Mouse (Mus musculus) CH12.LX (cell line): ENCODE results near the gene Tgm4. TPM values are rescaled to one million over a fixed set of nuclear protein-coding genes. Genes with fewer than 3 reads are reported as not detected.

Experiments used
- DNase-seq: peaks from one replicate; pipeline ENCODE4 v3.0.0-alpha.2; 2013; ENCODE audit errors: extremely low read depth
- H3K27ac ChIP-seq: 2 replicates; pipeline ENCODE4 v1.5.1; 2012; ENCODE audit warnings: low read depth, mild to moderate bottlenecking, control low read depth, moderate library complexity; ENCODE audit not compliant: insufficient read depth
- H3K27me3 ChIP-seq: replicated peaks from 2 replicates; pipeline ENCODE3; 2012; ENCODE audit warnings: inconsistent platforms
- H3K36me3 ChIP-seq, 2 experiments: replicated peaks in 1 of 2; 2 replicates each; pipeline versions ENCODE3 to v1.6.1; 2012; ENCODE audit warnings: inconsistent platforms in 1 of 2, low read length in 1 of 2, mild to moderate bottlenecking in 1 of 2, mixed read lengths in 1 of 2, moderate library complexity in 1 of 2; ENCODE audit not compliant: control insufficient read depth in 1 of 2, insufficient read depth in 1 of 2
- H3K4me1 ChIP-seq, 2 experiments: 2 replicates each; pipeline ENCODE4 v1.6.1; 2012; ENCODE audit warnings: inconsistent platforms in 1 of 2, moderate library complexity in 1 of 2; ENCODE audit not compliant: insufficient read depth in 2 of 2, control insufficient read depth in 1 of 2
- H3K4me2 ChIP-seq: 2 replicates; pipeline ENCODE4 v1.6.1; 2012; ENCODE audit warnings: low read depth, mild to moderate bottlenecking, control low read depth; ENCODE audit not compliant: poor library complexity, insufficient read depth, severe bottlenecking
- H3K4me3 ChIP-seq, 3 experiments: fragments of 150-350 bp in 1 of 3; sonication (generic) in 1 of 3; replicated peaks in 1 of 3; 2 replicates each; pipeline versions ENCODE3 to v1.5.1; 2011 to 2012; ENCODE audit warnings: low read depth in 2 of 3, low read length in 2 of 3, mild to moderate bottlenecking in 2 of 3, moderate library complexity in 2 of 3, control low read depth in 1 of 3, improper control_type of control experiment in 1 of 3, inconsistent platforms in 1 of 3, mixed read lengths in 1 of 3; ENCODE audit not compliant: poor library complexity in 1 of 3
- H3K79me2 ChIP-seq: replicated peaks from 2 replicates; pipeline ENCODE4 v1.6.1; 2012; ENCODE audit warnings: mild to moderate bottlenecking, moderate library complexity; ENCODE audit not compliant: control insufficient read depth, poor library complexity, insufficient read depth, severe bottlenecking; ENCODE audit errors: extremely low read depth
- H3K9ac ChIP-seq: 2 replicates; pipeline ENCODE4 v1.6.1; 2012; ENCODE audit warnings: low read depth, mild to moderate bottlenecking, control low read depth, moderate library complexity; ENCODE audit not compliant: insufficient read depth
- H3K9me3 ChIP-seq: replicated peaks from 2 replicates; pipeline ENCODE3; 2012; ENCODE audit warnings: low read length, inconsistent platforms, mixed read lengths
- BHLHE40 ChIP-seq: IDR thresholded peaks from 2 replicates; pipeline ENCODE4 v1.6.1; 2011; ENCODE audit warnings: mild to moderate bottlenecking, low read depth, low read length, improper control_type of control experiment
- CHD2 ChIP-seq: IDR thresholded peaks from 2 replicates; pipeline ENCODE4 v1.6.1; 2011; ENCODE audit warnings: low read length, improper control_type of control experiment
- ELF1 ChIP-seq: IDR thresholded peaks from 2 replicates; pipeline ENCODE4 v1.6.1; 2014; ENCODE audit warnings: low read depth, mild to moderate bottlenecking, inconsistent platforms, low read length, improper control_type of control experiment
- EP300 ChIP-seq: IDR thresholded peaks from 2 replicates; pipeline ENCODE4 v1.6.1; 2011; ENCODE audit warnings: low read length, improper control_type of control experiment
- ETS1 ChIP-seq: conservative IDR thresholded peaks from 2 replicates; pipeline ENCODE4 v1.6.1; 2012; ENCODE audit warnings: low read depth, mild to moderate bottlenecking, inconsistent platforms, low read length, improper control_type of control experiment, moderate library complexity
- GABPA ChIP-seq: IDR thresholded peaks from 2 replicates; pipeline ENCODE4 v1.6.1; 2012; ENCODE audit warnings: low read depth, low read length, improper control_type of control experiment, inconsistent platforms; ENCODE audit not compliant: insufficient replicate concordance
- IRF4 ChIP-seq: IDR thresholded peaks from 2 replicates; pipeline ENCODE4 v1.6.1; 2014; ENCODE audit warnings: low read depth, mild to moderate bottlenecking, inconsistent platforms, low read length, improper control_type of control experiment
- JUN ChIP-seq: IDR thresholded peaks from 2 replicates; pipeline ENCODE4 v1.6.1; 2011; ENCODE audit warnings: low read depth, mild to moderate bottlenecking, low read length, improper control_type of control experiment, moderate library complexity; ENCODE audit not compliant: insufficient read depth
- JUND ChIP-seq: conservative IDR thresholded peaks from 2 replicates; pipeline ENCODE4 v1.6.1; 2011; ENCODE audit warnings: low read depth, low read length, improper control_type of control experiment
- MAFK ChIP-seq: IDR thresholded peaks from 2 replicates; pipeline ENCODE4 v1.6.1; 2011; ENCODE audit warnings: low read length, improper control_type of control experiment; ENCODE audit not compliant: insufficient replicate concordance
- MAX ChIP-seq: IDR thresholded peaks from 2 replicates; pipeline ENCODE4 v1.6.1; 2011; ENCODE audit warnings: low read length, improper control_type of control experiment
- MAZ ChIP-seq: IDR thresholded peaks from 2 replicates; pipeline ENCODE4 v1.6.1; 2012; ENCODE audit warnings: low read depth, mild to moderate bottlenecking, inconsistent platforms, low read length, improper control_type of control experiment, moderate library complexity
- MYC ChIP-seq: IDR thresholded peaks from 2 replicates; pipeline ENCODE4 v1.6.1; 2011; ENCODE audit warnings: low read depth, mild to moderate bottlenecking, improper control_type of control experiment, low read length
- NELFE ChIP-seq: IDR thresholded peaks from 2 replicates; pipeline ENCODE4 v1.6.1; 2011; ENCODE audit warnings: low read depth, low read length, improper control_type of control experiment
- NRF1 ChIP-seq: IDR thresholded peaks from 2 replicates; pipeline ENCODE4 v1.6.1; 2014; ENCODE audit warnings: low read depth, mild to moderate bottlenecking, inconsistent platforms, low read length, improper control_type of control experiment, moderate library complexity
- POLR2A ChIP-seq: IDR thresholded peaks from 2 replicates; pipeline ENCODE4 v1.6.1; 2011; ENCODE audit warnings: low read depth, mild to moderate bottlenecking, improper control_type of control experiment, low read length
- POLR2AphosphoS2 ChIP-seq: IDR thresholded peaks from 2 replicates; pipeline ENCODE4 v1.6.1; 2011; ENCODE audit warnings: low read depth, low read length, improper control_type of control experiment
- RAD21 ChIP-seq: IDR thresholded peaks from 2 replicates; pipeline ENCODE4 v1.6.1; 2011; ENCODE audit warnings: low read depth, mild to moderate bottlenecking, low read length, improper control_type of control experiment, moderate library complexity
- RCOR1 ChIP-seq: conservative IDR thresholded peaks from 2 replicates; pipeline ENCODE4 v1.6.1; 2012; ENCODE audit warnings: low read depth, mild to moderate bottlenecking, inconsistent platforms, low read length, improper control_type of control experiment
- SIN3A ChIP-seq: IDR thresholded peaks from 2 replicates; pipeline ENCODE4 v1.6.1; 2012; ENCODE audit warnings: low read length, improper control_type of control experiment, inconsistent platforms
- TBP ChIP-seq: conservative IDR thresholded peaks from 2 replicates; pipeline ENCODE4 v1.6.1; 2011; ENCODE audit warnings: low read depth, low read length, improper control_type of control experiment
- USF1 ChIP-seq: IDR thresholded peaks from 2 replicates; pipeline ENCODE4 v1.6.1; 2014; ENCODE audit warnings: low read depth, mild to moderate bottlenecking, inconsistent platforms, low read length, improper control_type of control experiment
- ZC3H11A ChIP-seq: IDR thresholded peaks from 2 replicates; pipeline ENCODE4 v1.6.1; 2012; ENCODE audit warnings: low read depth, mild to moderate bottlenecking, inconsistent platforms, low read length, improper control_type of control experiment
- ZMIZ1 ChIP-seq: IDR thresholded peaks from 2 replicates; pipeline ENCODE4 v1.6.1; 2012; ENCODE audit warnings: low read depth, mild to moderate bottlenecking, inconsistent platforms, low read length, improper control_type of control experiment
- ZNF384 ChIP-seq: IDR thresholded peaks from 2 replicates; pipeline ENCODE4 v1.6.1; 2012; ENCODE audit warnings: low read depth, low read length, improper control_type of control experiment, inconsistent platforms
- dilution Hi-C: fragments of 300-500 bp; cut with MboI; formaldehyde crosslinking; loops from 2 replicates; pipeline ENCODE4 v1.14.3; 2020; ENCODE audit warnings: low sequenced_read_pairs; ENCODE audit not compliant: extremely low pct_unique_long_range_greater_than_20kb, extremely low pct_ligation_motif_present
- in situ Hi-C: fragments of 300-500 bp; cut with MboI; formaldehyde crosslinking; loops from 3 replicates; pipeline ENCODE4 v1.14.3; 2019; ENCODE audit warnings: low sequenced_read_pairs, low pct_ligation_motif_present, low pct_unique_long_range_greater_than_20kb, mixed read lengths
- polyA plus RNA-seq: library from polyadenylated mRNA; unstranded; fragments of >175 nt; gene quantifications from 2 replicates; pipeline ENCODE4 v1.2.1, GENCODE M21; 2012; ENCODE audit warnings: low read depth; ENCODE audit not compliant: insufficient read length
- total RNA-seq, 2 experiments: library from RNA; depleted of rRNA; stranded (reverse); fragments of 300-350 nt in 1 of 2; fragments of >200 nt in 1 of 2; gene quantifications; 2 replicates each; pipeline ENCODE4 v1.2.3; 2012 to 2014

The Tgm4 gene
- total RNA-seq (2012; rRNA removed) (0.50 and 0.51 TPM in 2 replicates), total RNA-seq (2014; rRNA removed) (not detected in 2 replicates), polyA plus RNA-seq (0.24 and 0.26 TPM in 2 replicates)

DNA sequence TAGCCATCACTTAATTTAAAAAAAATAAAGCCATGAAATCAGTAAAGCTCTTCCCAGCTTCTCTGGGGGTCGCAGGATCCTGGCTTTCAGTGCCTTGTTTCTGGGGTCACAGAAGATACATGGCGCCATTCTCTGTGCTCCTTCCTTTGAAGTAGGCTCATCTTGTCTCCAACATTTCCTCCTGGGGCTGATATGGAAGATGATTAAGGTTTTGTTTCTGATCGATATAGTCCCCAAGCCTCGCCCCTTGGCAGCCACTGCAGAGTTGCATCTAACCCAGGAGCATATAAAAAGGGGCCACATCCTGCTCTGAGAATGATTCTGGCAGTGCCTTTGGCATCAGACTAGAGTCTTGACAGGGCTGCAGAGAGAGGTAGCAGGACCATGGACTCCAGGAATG is at the start of gene Tgm4:
Gene Tgm4, plus strand, starts transcription at position 301 of the 400 bp plus-strand sequence.
- no peak within 1 kb of the TSS for H3K9ac ChIP-seq
- no peaks in the 10 kb centered on the region for H3K36me3 ChIP-seq
- no peaks in the 10 kb centered on the region for H3K9me3 ChIP-seq
- H3K4me2 ChIP-seq = no peak within 1 kb of the TSS
- dilution Hi-C loops (no loop called here), in situ Hi-C loops (no loop called here)
- no peaks in the 10 kb centered on the region for H3K27me3 ChIP-seq
- no peak within 1 kb of the TSS for H3K27ac ChIP-seq
- no peak for DNase-seq
- no peak within 1 kb of the TSS for H3K4me3 ChIP-seq
- peaks cover 18 to 27% of the 10 kb centered on the region in 2 experiments for H3K4me1 ChIP-seq
- TF ChIP-seq JUN (no peak), JUND (no peak), BHLHE40 (no peak), ZC3H11A (no peak), TBP (no peak), MAX (no peak), ZNF384 (no peak), NELFE (no peak), EP300 (no peak), USF1 (no peak), MAZ (no peak), RCOR1 (no peak), POLR2A (no peak), ZMIZ1 (no peak), SIN3A (no peak), ETS1 (no peak), CHD2 (no peak), MYC (no peak), RAD21 (no peak)
- H3K79me2 ChIP-seq = no peaks in the 10 kb centered on the region

DNA sequence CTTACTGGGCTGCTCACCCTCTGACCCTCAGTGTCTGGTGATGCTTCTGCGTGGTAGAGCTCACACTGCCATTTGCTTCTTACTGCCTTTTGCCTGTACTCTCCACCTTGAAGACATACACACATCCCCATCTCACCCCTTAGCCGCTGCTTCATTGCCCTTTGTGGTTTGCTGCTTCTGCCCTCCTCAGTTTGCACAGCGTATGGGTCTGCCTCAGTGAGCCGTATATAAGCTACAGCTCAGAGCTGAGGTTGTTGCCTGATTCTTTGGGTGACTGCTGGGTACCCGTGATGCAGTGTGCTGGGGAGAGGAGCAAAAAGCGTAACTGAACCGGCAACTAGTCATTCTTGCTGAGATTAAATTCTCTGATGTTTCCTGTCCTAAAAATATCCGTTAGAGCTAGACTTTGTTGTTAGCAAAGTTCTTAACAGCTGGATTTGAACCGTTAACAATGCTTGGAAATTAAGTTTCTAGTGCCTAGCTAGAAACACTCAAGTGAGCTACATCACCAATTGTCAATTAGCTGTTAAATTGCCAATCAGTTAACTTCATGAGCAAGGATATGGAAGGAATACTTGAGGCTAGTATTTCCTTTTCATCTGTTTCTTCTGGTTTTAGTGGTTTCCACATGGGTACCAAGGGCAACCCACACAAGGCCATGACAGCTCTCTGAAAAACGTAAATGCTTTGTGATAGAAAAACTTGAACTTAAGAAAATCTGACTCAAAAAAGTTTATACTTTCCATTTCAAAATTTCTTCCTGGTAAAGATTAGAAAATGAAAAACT is 35.9 kb upstream of the Tgm4 start:
- Histone ChIP-seq H3K27me3 (no peaks in the 10 kb centered on the region), H3K4me3 (no peak overlapping the region), H3K79me2 (no peaks in the 10 kb centered on the region; the same call in 1 of the 2 replicates), H3K36me3 (peaks cover 34 to 83% of the 10 kb centered on the region in 2 experiments), H3K9ac (no peak overlapping the region), H3K9me3 (no peaks in the 10 kb centered on the region), H3K4me2 (no peak overlapping the region), H3K27ac (no peak overlapping the region), H3K4me1 (peaks cover 0 to 10% of the 10 kb centered on the region in 2 experiments; a peak in 2 of 4 replicates)
- TF ChIP-seq RCOR1 (no peak), BHLHE40 (no peak), POLR2AphosphoS2 (no peak), SIN3A (no peak), POLR2A (no peak), MYC (no peak), JUND (no peak), IRF4 (no peak), ETS1 (no peak), JUN (no peak), NRF1 (no peak), ZMIZ1 (no peak), MAFK (no peak), GABPA (no peak), ELF1 (no peak), TBP (no peak)
- dilution Hi-C loops (no loop called here), in situ Hi-C loops (no loop called here)
- no peak for DNase-seq
